Mouse (Mus musculus) heart, postnatal 25 days (tissue): ENCODE measurements around the gene Ankrd66. TPM values are rescaled to one million over a fixed set of nuclear protein-coding genes. Genes with fewer than 3 reads are reported as not detected.

Experiments
- DNase-seq: peaks from one replicate; pipeline ENCODE4 v3.0.0; 2022; ENCODE audit warnings: low spot score
- intact Hi-C: fragments of 180-260 bp; cut with DNase I; formaldehyde crosslinking; loops from one replicate; pipeline ENCODE4 v1.15.1; 2025
- total RNA-seq, 2 experiments: library from RNA; stranded (reverse); gene quantifications; 2 replicates each; pipeline ENCODE4 v1.2.3; 2021

The Ankrd66 gene
- total RNA-seq: not detected

DNA sequence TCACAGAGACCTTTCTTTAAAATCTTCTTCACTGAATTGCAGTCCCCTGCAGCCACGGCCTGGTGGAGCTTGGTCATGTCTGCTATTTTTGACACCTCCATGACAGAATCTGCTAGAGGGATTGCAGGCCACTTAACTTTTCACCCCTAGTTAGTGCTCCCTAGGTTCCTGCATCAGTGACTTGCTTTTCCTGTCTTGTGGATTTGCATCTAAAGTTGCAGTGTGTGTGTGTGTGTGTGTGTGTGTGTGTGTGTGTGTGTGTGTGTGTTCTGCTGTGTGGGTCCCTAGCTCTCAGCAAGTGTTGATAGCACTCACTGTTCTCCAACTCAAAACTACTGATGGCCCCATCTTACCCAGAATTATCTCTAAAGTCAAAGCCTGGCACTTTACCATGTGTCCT lies at the start of gene Ankrd66:
Ankrd66 (minus strand) TSS at position 101 of the 400 bp plus-strand sequence.
- intact Hi-C loops: no loop called here
- no peak for DNase-seq

- no peak for DNase-seq
- intact Hi-C loops: no loop called here
These were observed 49.2 kb upstream of the Ankrd66 start for GRCm38 (mm10) chr17:43592296-43593291.

- intact Hi-C loops: no loop called here
- DNase-seq: no peak
These were observed 47.1 kb upstream of the Ankrd66 start for GRCm38 (mm10) chr17:43590531-43590930.

DNA sequence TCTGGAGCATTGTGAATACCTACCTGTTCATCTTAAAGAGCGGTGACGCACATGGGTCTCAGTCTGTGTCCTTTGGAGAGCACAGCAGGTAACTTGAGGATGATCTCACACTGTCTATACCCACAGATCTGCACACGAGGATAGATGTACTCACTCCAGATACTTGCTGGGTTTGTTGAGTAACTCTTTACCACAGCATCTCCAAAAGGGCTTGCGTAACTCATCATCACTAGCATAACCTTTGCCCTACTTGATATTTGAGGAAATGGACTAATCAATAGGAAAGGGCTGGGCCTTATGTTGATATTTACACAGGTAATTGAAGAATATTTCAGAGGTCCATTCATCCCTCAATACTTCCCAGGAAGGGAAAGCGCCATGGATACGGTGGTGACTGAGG lies 46.3 kb upstream of the Ankrd66 start:
- intact Hi-C loops: no loop called here
- DNase-seq: no peak

- DNase-seq: no peak
- intact Hi-C loops: no loop called here
These were observed 43.8 kb upstream of the Ankrd66 start for GRCm38 (mm10) chr17:43587278-43587677.

DNA sequence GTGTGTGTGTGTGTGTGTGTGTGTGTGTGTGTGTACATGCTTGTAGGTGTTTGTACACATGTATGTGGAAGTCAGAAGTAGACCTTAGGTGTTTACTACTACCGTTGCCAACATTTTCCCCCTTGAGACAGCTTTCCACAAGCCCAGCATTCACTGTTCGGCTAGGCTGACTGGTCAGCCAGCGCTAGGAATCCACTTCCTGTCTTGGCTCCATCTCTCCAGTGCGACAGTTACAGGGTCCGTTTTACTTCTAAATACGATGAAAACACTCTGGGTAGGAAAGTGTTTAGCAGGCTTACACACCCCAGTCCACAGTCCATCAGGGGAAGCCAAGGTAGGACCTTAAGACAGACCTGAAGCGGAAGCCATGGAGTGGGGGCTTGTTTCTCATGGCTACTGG lies 41.3 kb upstream of the Ankrd66 start:
- no peak for DNase-seq
- intact Hi-C loops: no loop called here

- no peak for DNase-seq
- intact Hi-C loops: no loop called here
These were observed 37.6 kb upstream of the Ankrd66 start for GRCm38 (mm10) chr17:43581012-43581467.

GRCm38 (mm10) chr17:43580456-43580855 lies 37.0 kb upstream of the Ankrd66 start:
- intact Hi-C loops: no loop called here
- no peak for DNase-seq

DNA sequence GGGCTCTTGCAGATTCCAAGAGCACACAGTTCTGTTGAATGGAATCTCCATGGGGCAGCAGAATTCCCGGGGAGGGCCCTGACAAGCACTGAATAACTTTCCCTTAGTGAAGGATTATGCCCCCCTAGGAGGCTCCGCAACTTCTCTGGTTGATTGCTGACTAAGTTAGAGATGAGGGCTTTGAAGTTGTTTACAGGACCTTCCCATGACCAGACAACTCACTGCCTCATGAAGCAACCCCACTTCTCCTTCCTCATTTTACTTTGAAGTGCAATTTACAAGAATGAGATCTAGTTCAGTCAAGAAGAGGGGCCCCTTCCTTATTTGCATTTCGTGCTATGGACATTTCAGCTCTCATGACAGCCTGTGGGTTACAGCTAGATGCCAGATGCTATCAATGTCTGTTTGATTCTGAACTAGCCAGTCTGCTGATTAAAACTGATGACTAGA lies 30.2 kb upstream of the Ankrd66 start:
- intact Hi-C loops: no loop called here
- DNase-seq: no peak

DNA sequence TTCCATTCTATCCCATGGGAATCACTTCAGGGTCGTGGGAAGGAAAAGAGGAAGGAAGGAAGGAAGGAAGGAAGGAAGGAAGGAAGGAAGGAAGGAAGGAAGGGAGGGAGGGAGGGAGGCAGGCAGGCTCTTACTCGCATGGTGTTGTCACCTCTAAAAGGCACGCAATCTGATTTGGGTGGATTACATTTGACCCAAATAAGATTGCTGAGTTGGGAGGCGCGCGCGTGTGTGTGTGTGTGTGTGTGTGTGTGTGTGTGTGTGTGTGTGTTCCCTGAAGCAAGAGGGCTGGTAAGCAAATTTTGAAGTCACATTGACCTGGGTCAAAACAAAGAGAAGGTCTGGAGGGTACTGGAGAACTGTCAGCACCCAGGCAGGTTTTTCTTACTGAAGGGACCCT lies 25.8 kb upstream of the Ankrd66 start:
- no peak for DNase-seq
- intact Hi-C loops: no loop called here

DNA sequence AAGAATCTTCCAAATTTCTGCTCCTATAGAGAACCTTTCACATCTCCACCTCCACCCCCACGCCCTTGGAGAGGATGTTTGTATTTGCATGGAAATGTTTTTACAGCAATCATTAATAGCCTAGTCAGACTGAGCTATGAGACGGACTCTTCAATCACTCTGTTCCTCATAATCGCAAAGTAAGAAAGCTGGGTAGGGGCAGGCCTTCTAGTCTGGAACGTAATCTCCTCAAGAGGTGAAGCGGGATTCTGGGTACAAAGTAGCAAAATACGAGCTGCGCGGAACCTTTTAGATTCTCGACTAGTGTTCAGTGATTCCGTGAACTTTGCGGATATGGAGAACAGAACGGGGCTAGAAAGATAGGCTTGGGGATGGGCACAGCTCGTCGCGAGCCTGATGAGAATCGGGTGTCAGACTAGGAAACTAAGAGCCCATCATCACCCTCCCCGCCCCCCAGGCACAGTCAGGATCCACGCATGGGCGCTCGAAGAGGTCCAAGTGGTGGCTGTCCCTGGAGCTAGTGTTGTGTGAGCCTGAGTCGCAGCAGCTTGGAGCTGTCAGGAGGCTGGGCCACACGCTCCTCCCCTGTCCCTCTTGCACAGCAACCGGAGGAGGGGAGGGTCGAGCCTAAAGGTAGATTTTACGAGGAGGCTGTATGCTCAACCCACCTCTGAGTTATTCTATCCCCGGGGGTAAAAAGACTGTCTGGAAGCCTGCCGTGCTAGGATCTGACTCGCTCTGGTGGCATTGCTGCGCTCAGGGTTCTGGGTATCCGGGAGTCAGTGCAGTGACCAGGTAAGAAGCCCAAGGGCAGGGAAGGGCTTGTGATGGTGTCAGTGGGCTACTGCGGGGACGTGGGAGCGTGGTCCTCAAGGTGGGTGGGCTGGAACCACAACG lies 24.8 kb upstream of the Ankrd66 start, which contains the start of gene Pla2g7:
Pla2g7 (plus strand) TSS at position 107 of the 897 bp plus-strand sequence.
- peak; percentile 8 for DNase-seq
- intact Hi-C loops: no loop called here

DNA sequence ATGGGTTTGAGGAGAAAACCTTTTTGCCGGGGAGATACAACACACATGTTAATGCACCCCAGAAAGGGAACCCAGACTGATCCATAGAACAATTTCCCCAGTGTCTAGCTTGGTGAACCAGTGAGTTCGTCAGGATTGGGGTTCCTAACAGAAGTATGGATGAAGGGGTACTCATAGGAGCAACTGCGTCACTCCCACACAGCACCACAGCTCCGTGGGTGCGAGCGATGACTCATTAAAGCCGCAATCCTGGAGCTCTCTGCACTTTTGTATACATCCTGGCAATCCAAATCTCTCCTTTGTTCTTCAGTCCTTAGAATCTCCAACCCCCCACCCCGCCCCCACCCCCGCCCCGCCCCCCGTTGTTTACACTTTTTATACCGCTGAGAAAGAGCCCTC lies 24.2 kb upstream of the Ankrd66 start:
- no peak for DNase-seq
- intact Hi-C loops: no loop called here

- DNase-seq: no peak
- intact Hi-C loops: no loop called here
These were observed 20.0 kb upstream of the Ankrd66 start for GRCm38 (mm10) chr17:43563192-43563987.

GRCm38 (mm10) chr17:43558678-43559077 lies 15.2 kb upstream of the Ankrd66 start:
- DNase-seq: no peak
- intact Hi-C loops: no loop called here

DNA sequence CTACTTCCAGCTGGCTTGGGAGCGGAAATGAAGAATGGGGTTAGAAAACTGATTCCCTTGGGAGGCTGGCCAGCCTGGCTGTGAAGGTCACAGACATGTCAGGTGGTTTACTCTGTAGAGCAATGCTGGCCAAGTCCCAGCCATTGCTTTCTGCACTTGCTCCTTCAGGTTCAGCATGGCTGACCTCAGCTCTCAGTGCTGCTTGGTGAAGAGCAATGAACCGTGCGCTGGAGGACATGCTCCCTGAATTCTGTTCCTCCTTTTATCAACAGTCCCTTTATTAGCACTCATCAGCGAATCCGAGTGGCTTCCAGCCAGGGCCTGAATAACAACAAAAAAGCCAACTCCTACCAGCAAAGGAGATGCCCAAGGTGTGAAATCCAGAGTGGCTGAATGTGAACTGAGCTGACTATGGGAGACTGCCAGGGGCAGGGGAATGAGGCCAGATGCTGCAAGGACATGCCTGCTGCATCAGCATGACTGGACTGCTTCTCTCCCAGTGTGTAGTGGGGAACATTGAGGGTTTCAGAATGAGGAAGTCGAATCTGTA lies 14.2 kb upstream of the Ankrd66 start:
- DNase-seq: peak; percentile 38
- intact Hi-C loops: no loop called here

- no peak for DNase-seq
These were observed 13.7 kb upstream of the Ankrd66 start for GRCm38 (mm10) chr17:43557104-43557503.

DNA sequence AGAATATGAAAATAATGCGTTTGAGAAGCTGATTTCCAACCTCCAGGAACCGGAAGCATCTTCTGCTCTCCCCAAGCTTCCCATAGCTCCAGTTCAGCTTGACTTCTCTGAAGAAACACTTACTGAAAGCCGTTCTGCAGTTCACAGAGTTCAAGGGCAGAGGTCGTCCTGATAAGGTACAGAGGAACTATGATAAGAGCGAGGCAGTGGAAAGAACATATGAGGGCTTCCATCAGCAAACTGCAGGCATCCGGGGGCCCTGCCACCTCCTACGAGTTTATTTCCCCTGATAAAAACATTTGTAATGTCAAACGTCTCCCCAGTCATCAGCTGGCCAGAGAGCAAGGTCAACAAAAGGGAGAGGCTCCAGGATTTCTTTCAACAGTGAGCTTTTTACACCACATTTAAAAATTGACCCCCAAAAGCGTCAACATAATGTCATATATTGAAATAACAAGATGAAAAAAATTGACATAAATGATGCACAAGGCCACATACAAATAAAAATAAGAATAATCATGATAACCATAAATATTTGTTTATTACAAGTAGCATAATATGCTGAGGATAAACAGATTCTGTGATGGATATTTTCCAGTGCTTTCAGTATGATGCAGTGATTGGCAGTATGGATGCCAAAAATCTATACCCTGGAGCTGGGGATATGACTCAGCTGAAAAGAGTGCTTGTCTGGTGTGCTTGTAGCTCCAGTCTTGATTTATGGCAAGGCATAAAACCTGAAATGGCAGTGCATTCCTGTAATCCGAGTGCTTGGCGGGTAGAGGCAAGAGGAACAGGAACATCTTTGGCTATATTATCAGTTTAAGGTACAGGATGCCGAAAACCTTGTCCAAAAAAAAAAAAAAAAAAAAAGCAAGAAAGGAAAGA lies 11.3 kb upstream of the Ankrd66 start:
- intact Hi-C loops: no loop called here
- DNase-seq: no peak

More at GRCm38 (mm10) chr17:43557104-43557503, 13.7 kb upstream of the Ankrd66 start:
- intact Hi-C loops: no loop called here

GRCm38 (mm10) chr17:43551122-43551630 lies 7.7 kb upstream of the Ankrd66 start:
- DNase-seq: no peak
- intact Hi-C loops: no loop called here
